Mouse (Mus musculus): ENCODE measurements around the gene Thumpd3. TPM values are rescaled to one million over a fixed set of nuclear protein-coding genes. Genes with fewer than 3 reads are reported as not detected.

The Thumpd3 gene
- polyA plus RNA-seq, 1 experiment from 2014 or later: 33.6 TPM

DNA sequence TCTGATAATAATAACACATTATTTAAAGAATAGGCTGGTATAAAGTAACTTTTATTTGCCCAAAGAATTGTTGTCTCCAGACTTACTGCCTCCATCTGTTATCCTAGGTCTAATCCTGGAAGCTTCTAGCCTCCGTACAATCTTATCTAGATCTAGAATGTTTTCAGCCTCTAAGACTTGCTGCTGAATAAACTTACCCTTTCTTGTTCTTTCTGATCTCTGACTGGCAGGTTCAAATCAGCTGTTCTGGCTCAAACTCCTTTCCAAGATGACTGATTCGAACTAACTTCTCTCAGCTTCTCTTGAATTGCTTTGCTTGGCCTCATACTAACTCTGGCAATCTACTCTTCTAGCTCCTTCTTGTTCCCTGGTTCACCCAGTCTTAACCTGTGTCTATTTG lies 5.7 kb upstream of the Thumpd3 start:
- Histone ChIP-seq H3K4me1 (replicated peaks; ENCODE audit: control insufficient read depth, insufficient read depth) (0 out of 2 replicates have a peak, but pooled peaks cover 1% of the 10 kb centered on the region), H3K9ac (ENCODE audit: low read length) (no peak overlapping the region), H3K27me3 (ENCODE audit: control insufficient read depth, insufficient read depth, low read length) (no peaks in the 10 kb centered on the region), H3K27ac (replicated peaks) (no peak overlapping the region), H3K36me3 (ENCODE audit: control insufficient read depth, insufficient read depth, low read length) (no peaks in the 10 kb centered on the region), H3K9me3 (ENCODE audit: control insufficient read depth, low read length) (no peaks in the 10 kb centered on the region), H3K4me2 (replicated peaks; ENCODE audit: low read depth) (no peak overlapping the region), H3K4me3 (ENCODE audit: low read depth, low read length) (no peak overlapping the region)
- DNase-seq (ENCODE audit: low spot score): no peak
- no peak for ATAC-seq (ENCODE audit: low FRiP score, low TSS enrichment)
- TF ChIP-seq EP300 (optimal IDR thresholded peaks at IDR 0.05): no peak
- no peak for TF ChIP-seq CTCF (IDR thresholded peaks at IDR 0.05; ENCODE audit: low read depth)
- WGBS: 66% methylated on average over 2 of the region's 2 CpGs

DNA sequence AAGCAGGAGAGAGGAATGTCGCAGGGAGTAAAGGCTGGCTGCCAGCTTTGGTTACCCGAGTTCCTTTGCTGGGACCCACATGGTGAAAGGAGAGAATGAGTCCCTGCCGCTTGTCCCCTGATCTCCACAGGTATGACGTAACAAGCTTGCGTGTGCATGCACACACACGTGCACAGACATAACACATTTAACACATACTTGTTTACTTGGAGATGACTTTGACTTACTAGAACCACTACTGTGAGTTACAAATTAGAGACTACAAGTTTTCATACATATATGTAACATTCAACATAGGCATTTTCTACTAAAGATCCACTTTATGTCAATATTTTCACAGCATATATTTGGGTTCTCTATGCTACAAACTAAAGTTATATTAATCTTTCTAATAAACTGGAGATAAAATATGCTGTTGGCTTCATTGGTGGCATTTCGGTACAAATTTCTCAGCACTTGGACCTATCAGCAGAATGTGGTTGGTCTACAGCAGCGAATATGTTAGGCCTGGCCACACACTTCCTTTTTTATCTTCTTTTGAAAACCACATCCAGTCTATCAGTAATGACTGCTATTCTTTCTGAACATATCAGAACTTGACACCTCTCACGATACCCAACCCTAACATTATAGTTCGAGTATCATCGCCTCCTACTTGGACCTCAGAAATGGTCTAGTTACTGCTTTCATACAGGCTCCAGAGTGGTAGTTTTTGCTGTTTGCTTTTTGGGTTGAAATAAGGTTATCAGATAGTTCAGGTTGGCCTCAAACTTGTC lies 4.6 kb upstream of the Thumpd3 start:
- Histone ChIP-seq H3K4me2 (replicated peaks; ENCODE audit: low read depth) (no peak overlapping the region), H3K4me3 (ENCODE audit: low read depth, low read length) (no peak overlapping the region), H3K9me3 (ENCODE audit: control insufficient read depth, low read length) (no peaks in the 10 kb centered on the region), H3K36me3 (ENCODE audit: control insufficient read depth, insufficient read depth, low read length) (no peaks in the 10 kb centered on the region), H3K9ac (ENCODE audit: low read length) (no peak overlapping the region), H3K27me3 (ENCODE audit: control insufficient read depth, insufficient read depth, low read length) (no peaks in the 10 kb centered on the region), H3K4me1 (replicated peaks; ENCODE audit: control insufficient read depth, insufficient read depth) (0 out of 2 replicates have a peak, but pooled peaks cover 3% of the 10 kb centered on the region), H3K27ac (replicated peaks) (no peak overlapping the region)
- WGBS: 81% methylated on average over 11 of the region's 11 CpGs
- ATAC-seq (ENCODE audit: low FRiP score, low TSS enrichment): no peak
- TF ChIP-seq CTCF (IDR thresholded peaks at IDR 0.05; ENCODE audit: low read depth): no peak
- no peak for TF ChIP-seq EP300 (optimal IDR thresholded peaks at IDR 0.05)
- DNase-seq (ENCODE audit: low spot score): no peak

DNA sequence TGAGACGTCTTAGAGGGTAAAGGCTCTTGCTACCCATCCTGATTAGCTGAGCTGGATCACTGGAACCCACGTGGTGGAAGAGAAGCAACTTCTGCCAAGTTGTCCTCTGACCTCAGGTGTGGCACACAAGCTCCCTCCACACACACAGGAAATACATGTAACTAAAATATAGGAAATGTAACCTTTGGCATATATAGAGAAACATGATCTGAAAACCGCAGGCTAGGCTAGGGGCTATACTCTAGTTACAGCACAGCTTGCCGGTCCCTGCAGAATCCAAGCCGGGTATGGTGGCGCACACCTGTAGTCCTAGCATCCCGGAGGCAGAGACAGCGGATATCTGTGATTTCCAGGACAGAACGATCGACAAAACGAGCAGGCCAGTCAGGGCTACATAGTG lies 450 bp upstream of the Thumpd3 start:
- Histone ChIP-seq H3K4me2 (replicated peaks; ENCODE audit: low read depth) (peak overlapping the region; percentile 74), H3K4me3 (ENCODE audit: low read depth, low read length) (peak overlapping the region; percentile 69), H3K9me3 (ENCODE audit: control insufficient read depth, low read length) (no peaks in the 10 kb centered on the region), H3K36me3 (ENCODE audit: control insufficient read depth, insufficient read depth, low read length) (0 out of 2 replicates have a peak, but pooled peaks cover 2% of the 10 kb centered on the region), H3K9ac (ENCODE audit: low read length) (peak overlapping the region; percentile 82), H3K4me1 (replicated peaks; ENCODE audit: control insufficient read depth, insufficient read depth) (0 out of 2 replicates have a peak, but pooled peaks cover 3% of the 10 kb centered on the region), H3K27ac (replicated peaks) (peak overlapping the region; percentile 94), H3K27me3 (ENCODE audit: control insufficient read depth, insufficient read depth, low read length) (no peaks in the 10 kb centered on the region)
- DNase-seq (ENCODE audit: low spot score) (no peak), ATAC-seq (ENCODE audit: low FRiP score, low TSS enrichment) (peak; percentile 56)
- WGBS: under 1% methylated on average over 11 of the region's 11 CpGs
- TF ChIP-seq CTCF (IDR thresholded peaks at IDR 0.05; ENCODE audit: low read depth) (no peak), EP300 (optimal IDR thresholded peaks at IDR 0.05) (no peak)

DNA sequence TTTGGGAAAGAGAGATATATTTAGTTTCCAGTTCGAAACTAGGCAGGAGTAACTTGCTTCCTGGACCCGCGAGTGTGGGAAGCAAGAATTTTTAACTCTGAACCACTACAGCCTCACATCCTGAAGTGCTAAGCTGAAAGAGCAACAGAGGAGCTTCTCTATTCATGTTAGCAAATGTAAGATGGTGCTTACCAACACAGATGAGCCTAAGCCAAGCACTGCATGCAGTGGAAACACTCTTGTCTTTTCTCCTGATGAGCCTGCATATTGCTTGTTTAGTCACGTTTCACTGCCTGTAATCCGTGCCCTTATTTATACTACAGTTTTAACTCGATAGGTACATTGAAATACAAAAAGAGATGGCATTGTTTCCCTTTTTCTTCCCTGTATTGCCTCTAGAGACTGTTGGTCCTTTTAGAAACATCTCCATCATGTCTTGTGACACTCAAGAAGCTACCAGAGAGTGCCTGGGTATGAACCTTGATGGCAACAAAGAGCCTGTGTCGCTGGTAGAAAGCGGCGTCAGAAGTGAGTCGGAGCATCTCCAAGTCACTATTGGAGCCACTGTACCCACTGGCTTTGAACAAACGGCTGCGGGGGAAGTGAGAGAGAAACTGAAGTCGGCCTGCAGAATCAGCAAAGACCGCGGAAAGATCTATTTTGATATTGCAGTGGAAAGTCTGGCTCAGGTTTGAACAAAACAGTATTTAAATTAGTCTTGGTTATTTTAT lies 1.2 kb downstream of the Thumpd3 start:
- peak overlapping the region; percentile 69 for H3K4me3 ChIP-seq (ENCODE audit: low read depth, low read length)
- 53% methylated on average over 15 of the region's 15 CpGs for WGBS
- no peak for ATAC-seq (ENCODE audit: low FRiP score, low TSS enrichment)
- 0 out of 2 replicates have a peak, but pooled peaks cover 3% of the 10 kb centered on the region for H3K4me1 ChIP-seq (replicated peaks; ENCODE audit: control insufficient read depth, insufficient read depth)
- H3K4me2 ChIP-seq (replicated peaks; ENCODE audit: low read depth): peak overlapping the region; percentile 74
- TF ChIP-seq CTCF (IDR thresholded peaks at IDR 0.05; ENCODE audit: low read depth): no peak
- 0 out of 2 replicates have a peak, but pooled peaks cover 2% of the 10 kb centered on the region for H3K36me3 ChIP-seq (ENCODE audit: control insufficient read depth, insufficient read depth, low read length)
- H3K9ac ChIP-seq (ENCODE audit: low read length): peak overlapping the region; percentile 82
- peak overlapping the region; percentile 94 for H3K27ac ChIP-seq (replicated peaks)
- H3K27me3 ChIP-seq (ENCODE audit: control insufficient read depth, insufficient read depth, low read length): no peaks in the 10 kb centered on the region
- H3K9me3 ChIP-seq (ENCODE audit: control insufficient read depth, low read length): no peaks in the 10 kb centered on the region
- no peak for DNase-seq (ENCODE audit: low spot score)

- Histone ChIP-seq H3K27ac (replicated peaks) (no peak overlapping the region), H3K36me3 (ENCODE audit: control insufficient read depth, insufficient read depth, low read length) (0 out of 2 replicates have a peak, but pooled peaks cover 2% of the 10 kb centered on the region), H3K4me2 (replicated peaks; ENCODE audit: low read depth) (no peak overlapping the region), H3K4me3 (ENCODE audit: low read depth, low read length) (no peak overlapping the region), H3K9ac (ENCODE audit: low read length) (no peak overlapping the region), H3K9me3 (ENCODE audit: control insufficient read depth, low read length) (no peaks in the 10 kb centered on the region), H3K4me1 (replicated peaks; ENCODE audit: control insufficient read depth, insufficient read depth) (0 out of 2 replicates have a peak, but pooled peaks cover 3% of the 10 kb centered on the region), H3K27me3 (ENCODE audit: control insufficient read depth, insufficient read depth, low read length) (no peaks in the 10 kb centered on the region)
- no peak for TF ChIP-seq CTCF (IDR thresholded peaks at IDR 0.05; ENCODE audit: low read depth)
- no peak for TF ChIP-seq EP300 (optimal IDR thresholded peaks at IDR 0.05)
- ATAC-seq (ENCODE audit: low FRiP score, low TSS enrichment) (no peak), DNase-seq (ENCODE audit: low spot score) (no peak)
- WGBS: 91% methylated on average over 2 of the region's 2 CpGs
Observed at GRCm38 (mm10) chr6:113048371-113048770, 2.3 kb downstream of the Thumpd3 start.

Data from stomach, postnatal 0 days (tissue).